Mouse (Mus musculus) left cerebral cortex, postnatal 36 days (tissue): ENCODE measurements around the gene Cradd. TPM values are rescaled to one million over a fixed set of nuclear protein-coding genes. Genes with fewer than 3 reads are reported as not detected.

ENCODE experiments used
- DNase-seq, 2 experiments: peaks; one replicate each; pipeline ENCODE4 v3.0.0; 2021 to 2022; ENCODE audit warnings: low spot score in 2 of 2, mixed read lengths in 1 of 2
- intact Hi-C: fragments of 180-260 bp; cut with DNase I; formaldehyde crosslinking; loops from one replicate; pipeline ENCODE4 v1.15.1; 2025
- total RNA-seq, 2 experiments: library from RNA; stranded (reverse); gene quantifications; 2 replicates each; pipeline ENCODE4 v1.2.3; 2021

Gene Cradd
- 1 to 10 TPM; 4.8 to 7.7 TPM for total RNA-seq

GRCm38 (mm10) chr10:95323393-95324277, at the start of gene Cradd:
TSS of gene Cradd (minus strand) at chr10:95324133.
- intact Hi-C loops: loop anchor here (2.0 to 5.0 kb wide), 4 partner anchors 59 to 331 kb away; partner anchors contain the start of gene Socs2
- DNase-seq: peak; percentile 81 to 87

- DNase-seq: no peak
- intact Hi-C loops: no loop called here
Measured at GRCm38 (mm10) chr10:95373340-95373739, 49.4 kb upstream of the Cradd start.

GRCm38 (mm10) chr10:95371942-95372341, 48.0 kb upstream of the Cradd start:
- intact Hi-C loops: no loop called here
- DNase-seq: no peak

DNA sequence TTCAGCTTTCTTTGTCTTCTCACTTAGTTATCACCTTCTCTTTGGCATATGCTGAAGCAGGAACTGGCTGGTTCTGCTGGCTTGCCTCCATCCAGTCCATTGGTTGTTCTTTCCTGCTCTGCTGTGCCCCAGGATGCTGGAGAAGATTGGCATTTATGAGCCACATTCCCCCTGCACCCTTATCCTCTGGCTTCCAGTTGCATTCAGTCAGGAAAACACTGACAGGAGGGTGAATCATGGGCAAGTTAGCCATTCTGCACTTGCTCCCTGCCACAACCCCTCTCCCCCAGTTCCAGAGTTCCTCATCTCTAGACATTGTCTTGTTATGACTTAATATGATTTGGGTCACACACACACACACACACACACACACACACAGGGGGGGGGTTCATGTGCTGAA, 45.3 kb upstream of the Cradd start:
- intact Hi-C loops: no loop called here
- DNase-seq: no peak

- DNase-seq: no peak
- intact Hi-C loops: no loop called here
Measured at GRCm38 (mm10) chr10:95368151-95368550, 44.2 kb upstream of the Cradd start.

DNA sequence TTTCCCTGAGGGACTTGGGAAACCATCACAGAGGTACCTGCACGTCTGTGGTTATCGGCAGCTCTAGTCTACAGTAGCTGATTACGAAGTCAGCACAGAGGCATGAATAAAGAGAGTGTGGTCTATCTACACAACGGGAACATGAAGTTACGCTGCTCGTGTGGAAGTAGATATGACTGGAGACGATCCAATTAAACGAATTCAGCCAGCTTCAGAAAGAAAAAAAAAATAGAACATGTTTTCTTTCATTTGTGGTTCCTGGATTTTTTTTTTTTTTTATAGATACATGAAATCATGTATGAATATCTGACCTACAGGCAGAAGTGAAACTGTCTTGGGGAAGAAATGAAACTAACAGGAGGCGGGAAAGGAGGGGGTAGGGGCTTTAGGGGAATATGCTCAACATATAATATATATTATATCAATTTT, 43.7 kb upstream of the Cradd start:
- DNase-seq: no peak
- intact Hi-C loops: no loop called here

- DNase-seq: no peak
- intact Hi-C loops: no loop called here
Measured at GRCm38 (mm10) chr10:95367241-95367640, 43.3 kb upstream of the Cradd start.

GRCm38 (mm10) chr10:95362326-95362725, 38.4 kb upstream of the Cradd start:
- no peak for DNase-seq
- intact Hi-C loops: no loop called here

DNA sequence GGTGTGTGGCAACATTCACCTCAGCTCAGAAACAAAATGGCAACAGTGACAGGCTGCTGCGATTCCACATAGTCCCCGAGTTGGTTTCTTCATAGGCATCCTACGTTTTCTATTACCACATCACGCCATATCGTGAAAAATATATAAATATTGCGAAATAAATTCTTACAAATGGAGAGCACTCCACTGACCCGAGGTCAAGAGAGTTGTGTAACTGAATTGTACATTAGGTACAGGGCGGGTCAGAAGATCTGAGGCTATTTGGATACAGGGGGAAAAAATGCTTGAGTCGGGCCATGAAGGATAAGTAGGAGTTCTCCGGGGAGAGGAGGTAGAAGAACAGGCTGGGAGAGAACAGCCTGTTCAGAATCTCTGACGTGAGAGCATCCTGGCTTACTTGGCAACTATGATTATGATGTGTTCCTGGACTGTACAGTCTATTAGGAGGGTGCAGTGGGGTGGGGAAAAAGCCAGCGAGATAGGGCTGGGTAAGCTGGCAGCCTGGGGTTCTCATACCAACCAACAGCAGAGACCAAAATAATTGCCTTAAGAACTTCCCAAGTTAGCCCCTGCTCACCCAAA, 37.4 kb upstream of the Cradd start:
- DNase-seq: no peak
- intact Hi-C loops: no loop called here

- intact Hi-C loops: no loop called here
- DNase-seq: no peak
Measured at GRCm38 (mm10) chr10:95360048-95360447, 36.1 kb upstream of the Cradd start.

- intact Hi-C loops: no loop called here
- DNase-seq: no peak
Measured at GRCm38 (mm10) chr10:95357721-95358120, 33.8 kb upstream of the Cradd start.

DNA sequence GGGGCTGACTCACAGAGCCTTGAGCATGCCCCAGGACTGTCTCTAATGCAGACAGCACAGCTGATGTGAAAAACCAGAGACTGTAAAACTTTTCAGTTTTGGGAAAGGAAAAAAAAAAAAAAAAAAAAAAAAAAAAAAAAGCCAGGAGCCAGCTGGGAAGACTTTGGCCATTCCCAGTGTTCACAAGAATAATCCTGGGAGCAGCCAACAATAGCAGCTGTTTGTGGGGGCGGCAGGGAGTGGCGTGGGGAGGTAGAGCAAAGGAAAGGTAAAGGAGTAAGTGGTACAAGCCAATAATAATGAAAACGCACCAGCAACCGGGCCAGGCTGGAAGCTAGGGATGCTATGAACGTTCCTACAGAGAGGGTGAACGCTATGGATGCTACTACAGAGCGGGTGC, 32.8 kb upstream of the Cradd start:
- DNase-seq: no peak
- intact Hi-C loops: no loop called here

DNA sequence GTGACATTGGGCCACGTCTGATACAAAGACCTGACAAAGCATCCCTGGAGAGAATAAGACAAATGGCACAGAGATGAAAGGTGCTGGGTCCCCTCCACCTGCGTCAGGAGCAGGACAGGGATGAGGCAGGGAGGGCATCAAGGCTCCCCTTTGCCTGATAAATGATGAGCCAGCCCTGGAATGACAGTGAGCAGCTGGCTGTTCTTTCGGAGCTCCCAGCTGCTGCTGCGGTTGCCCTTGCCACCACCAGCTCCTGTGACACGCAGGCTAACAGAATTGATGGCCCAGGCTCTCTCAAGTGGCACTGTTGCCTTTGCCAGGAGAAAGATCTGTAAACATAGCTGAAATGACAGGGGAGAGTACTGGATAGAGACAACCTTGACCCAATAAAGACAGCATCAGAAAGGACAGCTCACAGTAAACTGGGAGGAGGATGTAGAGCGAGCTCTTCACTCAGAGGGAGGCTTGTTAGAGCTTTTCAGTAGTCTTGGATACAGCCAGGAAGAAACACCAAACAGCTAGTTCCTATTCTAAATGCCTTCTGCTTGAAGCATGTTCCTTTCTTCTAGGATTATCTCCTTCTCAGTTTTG, 31.8 kb upstream of the Cradd start:
- no peak for DNase-seq
- intact Hi-C loops: no loop called here

DNA sequence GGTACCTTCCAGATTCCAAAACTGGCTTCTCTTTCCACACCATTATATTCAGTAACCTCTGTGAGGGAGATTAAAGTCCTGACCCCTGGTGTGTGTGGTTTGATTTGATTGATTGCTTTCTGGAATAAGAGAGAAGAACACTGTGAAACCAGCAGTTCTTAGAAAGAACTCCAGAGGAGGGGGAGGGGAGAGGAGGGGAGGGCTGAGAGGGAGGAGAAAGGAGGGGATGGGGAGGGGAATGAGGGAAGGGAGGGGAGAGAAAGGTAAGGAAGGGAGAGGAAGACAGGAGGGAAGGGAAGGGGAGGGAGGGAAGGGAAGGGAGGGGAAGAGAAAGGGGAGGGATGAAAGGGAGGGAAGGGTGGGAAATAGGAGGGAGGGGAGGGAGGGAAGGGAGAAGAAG, 30.7 kb upstream of the Cradd start:
- no peak for DNase-seq
- intact Hi-C loops: no loop called here

- DNase-seq: no peak
- intact Hi-C loops: no loop called here
Measured at GRCm38 (mm10) chr10:95354047-95354446, 30.1 kb upstream of the Cradd start.

DNA sequence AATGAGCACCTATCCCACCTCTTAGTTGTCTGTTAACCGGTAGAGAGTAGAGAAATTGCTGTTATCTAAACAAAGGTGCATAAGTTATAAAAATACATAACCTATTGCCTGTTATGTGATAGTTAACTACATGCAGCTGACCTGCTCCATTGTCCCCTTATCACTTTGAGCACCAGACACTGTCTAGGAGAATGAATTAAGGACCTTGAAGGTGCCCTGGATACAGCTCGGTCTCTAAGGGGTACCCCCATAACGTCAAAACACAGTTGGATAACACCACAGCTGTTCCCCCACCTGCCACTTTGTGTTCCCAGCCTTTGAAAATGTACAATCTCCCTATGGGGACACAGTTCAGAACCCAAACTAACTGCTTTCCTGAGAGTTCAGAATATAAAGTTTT, 24.5 kb upstream of the Cradd start:
- no peak for DNase-seq
- intact Hi-C loops: no loop called here

DNA sequence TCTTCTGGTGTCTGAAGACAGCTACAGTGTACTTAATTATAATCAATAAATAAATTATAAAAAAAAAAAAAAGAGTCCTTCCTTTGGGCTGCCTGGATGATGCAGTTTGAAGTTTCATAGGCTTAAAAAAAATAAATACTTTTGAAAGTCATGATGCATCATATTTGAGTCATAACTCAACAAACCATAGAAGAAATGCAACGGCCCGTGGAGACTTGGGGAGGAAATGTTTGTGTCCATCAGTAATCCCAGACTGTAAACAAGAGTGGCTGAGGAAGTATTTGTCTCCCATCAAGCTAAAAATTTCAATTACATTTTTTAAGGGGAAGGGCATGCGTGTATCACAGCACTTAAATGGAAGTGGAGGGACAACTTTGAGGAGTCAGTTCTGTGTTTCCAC, 23.8 kb upstream of the Cradd start:
- intact Hi-C loops: no loop called here
- DNase-seq: no peak

DNA sequence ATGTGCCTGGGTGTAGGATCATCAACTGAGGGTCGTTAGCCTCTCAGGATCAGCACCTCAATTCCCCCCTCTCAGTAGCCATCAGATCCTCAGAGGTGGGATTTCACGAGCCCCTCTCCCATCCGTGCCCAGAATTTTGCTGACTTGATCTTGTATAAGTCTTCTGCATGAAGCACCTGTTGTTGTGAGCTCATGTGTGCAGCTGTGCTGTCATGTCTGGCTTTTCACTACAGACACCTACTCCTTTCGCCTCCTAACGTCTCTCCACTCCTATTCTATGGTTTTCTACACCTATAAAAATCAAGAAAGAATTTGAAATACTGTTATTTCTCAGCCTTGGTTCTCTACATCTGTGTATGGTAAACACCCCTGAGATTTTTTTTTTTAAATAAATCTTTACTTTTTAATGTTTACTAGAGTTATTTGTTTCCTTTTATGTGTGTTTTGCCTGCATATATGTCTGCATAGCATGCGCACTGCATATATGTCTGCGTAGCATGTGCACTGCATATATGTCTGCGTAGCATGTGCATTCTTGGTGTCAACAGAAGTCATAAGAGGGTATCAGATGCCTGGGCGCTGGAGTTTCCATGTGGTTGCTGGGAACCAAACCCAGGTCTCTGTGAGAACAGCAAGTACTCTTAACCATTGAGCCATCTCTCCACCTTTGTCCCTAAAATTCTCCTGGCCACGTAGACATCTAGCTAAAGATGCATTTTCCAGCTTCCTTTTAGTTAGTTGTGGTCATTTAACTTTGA, 19.1 kb upstream of the Cradd start:
- no peak for DNase-seq
- intact Hi-C loops: no loop called here

DNA sequence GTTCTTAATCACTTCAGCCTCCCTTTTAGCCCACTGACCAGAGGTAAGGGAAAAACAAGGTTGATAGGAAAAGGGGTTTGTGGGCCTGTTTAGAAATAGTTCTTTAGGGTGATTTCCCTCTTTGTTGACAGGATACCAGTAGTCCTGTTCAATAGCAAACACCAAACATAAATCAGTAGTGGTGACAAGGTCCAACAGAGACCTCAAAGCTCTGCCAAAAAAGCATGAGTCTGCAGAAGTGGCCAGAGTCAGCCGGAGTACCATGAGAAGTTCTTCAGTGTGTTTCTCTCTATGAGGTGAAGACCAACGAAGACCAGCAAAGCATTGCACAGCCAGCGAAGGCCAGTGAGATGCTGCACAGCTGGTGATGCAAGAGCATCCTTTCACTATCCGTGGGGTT, 16.7 kb upstream of the Cradd start:
- intact Hi-C loops: no loop called here
- no peak for DNase-seq

GRCm38 (mm10) chr10:95337589-95337988, 13.7 kb upstream of the Cradd start:
- intact Hi-C loops: no loop called here
- DNase-seq: no peak
